Mouse (Mus musculus) midbrain, postnatal 0 days (tissue): ENCODE results near the gene Pnrc1. TPM values are rescaled to one million over a fixed set of nuclear protein-coding genes. Genes with fewer than 3 reads are reported as not detected.

ENCODE experiments used
- ATAC-seq: fragments of 200-750 bp; cut with Nextera tagmentation; 2 replicates; pipeline ENCODE4 v1.8.0; 2017; ENCODE audit warnings: moderate number of reproducible peaks, mild to moderate bottlenecking, moderate TSS enrichment, moderate library complexity; ENCODE audit not compliant: low FRiP score
- DNase-seq: peaks from one replicate; pipeline ENCODE4 v3.0.0-alpha.2; 2015; ENCODE audit warnings: low spot score
- H3K27ac ChIP-seq: fragments of 300-500 bp; sonication (generic); 2 replicates; pipeline ENCODE4 v1.5.1; 2014; ENCODE audit warnings: low read depth, mild to moderate bottlenecking, low read length, mixed read lengths
- H3K27me3 ChIP-seq: fragments of 300-500 bp; sonication (generic); 2 replicates; pipeline ENCODE4 v1.6.1; 2014; ENCODE audit warnings: low read length, control low read depth, mixed read lengths; ENCODE audit not compliant: insufficient read depth
- H3K36me3 ChIP-seq: fragments of 300-500 bp; sonication (generic); 2 replicates; pipeline ENCODE4 v1.6.1; 2014; ENCODE audit warnings: low read length, control low read depth, mixed read lengths; ENCODE audit not compliant: insufficient read depth
- H3K4me1 ChIP-seq: fragments of 300-500 bp; sonication (generic); 2 replicates; pipeline ENCODE4 v1.6.1; 2014; ENCODE audit warnings: mild to moderate bottlenecking, control low read depth, antibody characterized with exemption, low read length, mixed read lengths; ENCODE audit not compliant: insufficient read depth
- H3K4me2 ChIP-seq: fragments of 300-500 bp; sonication (generic); 2 replicates; pipeline ENCODE4 v1.6.1; 2014; ENCODE audit warnings: low read depth, mild to moderate bottlenecking, low read length, mixed read lengths; ENCODE audit not compliant: poor library complexity, severe bottlenecking
- H3K4me3 ChIP-seq: fragments of 300-500 bp; sonication (generic); 2 replicates; pipeline ENCODE4 v1.5.1; 2014; ENCODE audit warnings: low read depth, mild to moderate bottlenecking, low read length, moderate library complexity
- H3K9ac ChIP-seq: fragments of 300-500 bp; sonication (generic); replicated peaks from 2 replicates; pipeline ENCODE4 v1.6.1; 2014; ENCODE audit warnings: mild to moderate bottlenecking, low read length, moderate library complexity, mixed read lengths; ENCODE audit not compliant: poor library complexity, severe bottlenecking
- H3K9me3 ChIP-seq: fragments of 300-500 bp; sonication (generic); 2 replicates; pipeline ENCODE4 v1.6.1; 2016; ENCODE audit warnings: low read length, control low read depth
- CTCF ChIP-seq: IDR thresholded peaks from 2 replicates; pipeline ENCODE4 v1.5.1; 2016; ENCODE audit warnings: antibody characterized with exemption, mild to moderate bottlenecking
- WGBS: fragments of 180-500 bp; shearing (Covaris S2); extraction: QIAGEN DNeasy Blood & Tissue Kit; methylation state at CpG from one replicate; pipeline ENCODE4 v1.1.7; 2014; 5-methylcytosine and 5-hydroxymethylcytosine counted together
- polyA plus RNA-seq: library from polyadenylated mRNA; unstranded; fragments of >200 nt; fragmentation: Nextera tagmentation; extraction: Ambion mirVana; gene quantifications from 2 replicates; pipeline ENCODE4 v1.2.1, GENCODE M21; 2015
- total RNA-seq: library from RNA; depleted of rRNA; stranded (reverse); fragments of >200 nt; gene quantifications from 2 replicates; pipeline ENCODE4 v1.2.3, GENCODE M21; 2014

Gene Pnrc1
- total and polyA plus RNA-seq, 2 experiments from 2014 or later = 43.6 to 91.3 TPM

GRCm38 (mm10) chr4:33248915-33249314 lies 41.0 kb downstream of the Pnrc1 start:
- Histone ChIP-seq H3K27me3 (no peaks in the 10 kb centered on the region), H3K4me3 (peak overlapping the region; percentile 92), H3K9ac (peak overlapping the region; percentile 57), H3K4me2 (peak overlapping the region; percentile 52), H3K4me1 (0 out of 2 replicates have a peak, but pooled peaks cover 3% of the 10 kb centered on the region), H3K36me3 (peaks cover 10% of the 10 kb centered on the region), H3K9me3 (no peaks in the 10 kb centered on the region), H3K27ac (peak overlapping the region; percentile 100)
- ATAC-seq (no peak), DNase-seq (peak; percentile 40)
- TF ChIP-seq CTCF = peak; percentile 43
- WGBS = 0% methylated on average over 4 of the region's 4 CpGs

GRCm38 (mm10) chr4:33248062-33248889 lies 41.7 kb downstream of the Pnrc1 start:
- Histone ChIP-seq H3K4me1 (0 out of 2 replicates have a peak, but pooled peaks cover 3% of the 10 kb centered on the region), H3K4me2 (peak overlapping the region; percentile 52), H3K9ac (peak overlapping the region; percentile 99), H3K4me3 (peak overlapping the region; percentile 92), H3K27ac (peak overlapping the region; percentile 100), H3K27me3 (no peaks in the 10 kb centered on the region), H3K36me3 (peaks cover 10% of the 10 kb centered on the region), H3K9me3 (no peaks in the 10 kb centered on the region)
- peak; percentile 93 for ATAC-seq
- WGBS = under 1% methylated on average over 66 of the region's 88 CpGs
- TF ChIP-seq CTCF = no peak
- DNase-seq = peak; percentile 98

GRCm38 (mm10) chr4:33247479-33248053 lies 42.4 kb downstream of the Pnrc1 start:
- peak overlapping the region; percentile 99 for H3K9ac ChIP-seq
- DNase-seq (peak; percentile 99), ATAC-seq (peak; percentile 92)
- H3K27ac ChIP-seq = peak overlapping the region; percentile 100
- peak overlapping the region; percentile 92 for H3K4me3 ChIP-seq
- no peaks in the 10 kb centered on the region for H3K9me3 ChIP-seq
- peaks cover 13% of the 10 kb centered on the region for H3K36me3 ChIP-seq
- H3K4me1 ChIP-seq = 0 out of 2 replicates have a peak, but pooled peaks cover 3% of the 10 kb centered on the region
- TF ChIP-seq CTCF = peak; percentile 63
- no peaks in the 10 kb centered on the region for H3K27me3 ChIP-seq
- H3K4me2 ChIP-seq = peak overlapping the region; percentile 52
- WGBS = under 1% methylated on average over 51 of the region's 60 CpGs

GRCm38 (mm10) chr4:33245853-33246395 lies 44.0 kb downstream of the Pnrc1 start:
- ATAC-seq (no peak), DNase-seq (no peak)
- Histone ChIP-seq H3K9ac (no peak overlapping the region), H3K9me3 (no peaks in the 10 kb centered on the region), H3K4me3 (0 out of 2 replicates have a peak overlapping the region, but pooled peaks have one; percentile 92), H3K27me3 (no peaks in the 10 kb centered on the region), H3K36me3 (peaks cover 16% of the 10 kb centered on the region), H3K27ac (no peak overlapping the region), H3K4me2 (peak overlapping the region; percentile 5; the same call in 1 of the 2 replicates), H3K4me1 (0 out of 2 replicates have a peak, but pooled peaks cover 3% of the 10 kb centered on the region)
- no peak for TF ChIP-seq CTCF
- 91% methylated on average over 14 of the region's 14 CpGs for WGBS

- Histone ChIP-seq H3K4me3 (no peak overlapping the region), H3K9ac (no peak overlapping the region), H3K36me3 (peaks cover 16% of the 10 kb centered on the region), H3K27ac (no peak overlapping the region), H3K4me1 (0 out of 2 replicates have a peak, but pooled peaks cover 3% of the 10 kb centered on the region), H3K4me2 (no peak overlapping the region), H3K27me3 (no peaks in the 10 kb centered on the region), H3K9me3 (no peaks in the 10 kb centered on the region)
- ATAC-seq (no peak), DNase-seq (no peak)
- no peak for TF ChIP-seq CTCF
- WGBS = 80% methylated on average over 4 of the region's 4 CpGs
Observed at GRCm38 (mm10) chr4:33243921-33244320, 46.0 kb downstream of the Pnrc1 start.
